In the genomic region with DNA sequence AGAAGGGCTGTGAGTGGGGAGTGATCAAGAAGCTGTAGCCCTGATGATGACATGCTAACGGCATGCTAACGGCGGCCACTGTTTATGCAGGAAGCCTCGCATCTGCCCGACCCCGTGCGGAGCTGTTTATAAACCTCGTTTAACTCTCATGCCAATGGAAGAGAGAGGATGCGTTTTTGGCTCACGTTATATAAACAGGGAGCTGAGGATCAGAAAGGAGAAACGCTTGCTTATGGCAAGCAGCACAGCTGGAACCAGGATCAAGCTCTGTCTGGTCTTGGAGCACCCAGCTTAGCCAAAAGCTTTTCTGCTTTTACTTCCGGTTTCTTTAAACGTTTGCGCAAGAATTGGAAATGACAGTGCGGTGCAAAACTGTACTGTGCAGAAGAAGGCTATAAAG, we compare ENCODE assay signal across 19 mouse cellular contexts. TPM values are rescaled to one million over a fixed set of nuclear protein-coding genes. Genes with fewer than 3 reads are reported as not detected.
DNase-seq lines count a peak whose midpoint lies in the region; ATAC-seq lines count a peak whose summit lies in the region.
"Had no signal": no experiment of that assay in that cellular context is flagged by ENCODE, and none has a peak within 500 bp of the region (broad histone marks: within the 10 kb centered on the region; RNA-seq: fewer than 3 reads in every experiment).

No protein-coding gene starts in this region.

- H3K4me3 ChIP-seq in intestine, embryonic 16.5 days (ENCODE audit: low read length) = no peak overlapping the region; the same call in 1 of the 2 replicates
- no peak overlapping the region for H3K4me3 ChIP-seq in macrophage (ENCODE audit: inconsistent target)
- H3K4me3 ChIP-seq: limb, embryonic 13.5 days; midbrain, embryonic 15.5 days had no signal

- no peaks in the 10 kb centered on the region for H3K36me3 ChIP-seq in intestine, embryonic 16.5 days (ENCODE audit: control insufficient read depth, insufficient read depth, low read length)
- no peaks in the 10 kb centered on the region for H3K36me3 ChIP-seq in macrophage (ENCODE audit: inconsistent target)
- H3K36me3 ChIP-seq: limb, embryonic 13.5 days; midbrain, embryonic 15.5 days had no signal

- H3K9ac ChIP-seq in intestine, embryonic 16.5 days (ENCODE audit: low read depth, low read length) = no peak overlapping the region
- H3K9ac ChIP-seq: limb, embryonic 13.5 days; midbrain, embryonic 15.5 days had no signal

- H3K9me3 ChIP-seq in intestine, embryonic 16.5 days (ENCODE audit: control insufficient read depth, low read length) = no peaks in the 10 kb centered on the region
- H3K9me3 ChIP-seq: limb, embryonic 13.5 days; midbrain, embryonic 15.5 days had no signal

- intact Hi-C loops in heart, postnatal 10 days (cut with DNase I) = no loop called here

- no peaks in the 10 kb centered on the region for H3K79me2 ChIP-seq in macrophage (ENCODE audit: inconsistent target)

- no peaks in the 10 kb centered on the region for H3K27me3 ChIP-seq in intestine, embryonic 16.5 days (replicated peaks; ENCODE audit: control insufficient read depth, insufficient read depth, low read length)
- H3K27me3 ChIP-seq: limb, embryonic 13.5 days; midbrain, embryonic 15.5 days had no signal

- no peak overlapping the region for H3K27ac ChIP-seq in intestine, embryonic 16.5 days (ENCODE audit: low read length)
- peak overlapping the region; percentile 42 for H3K27ac ChIP-seq in macrophage
- H3K27ac ChIP-seq: limb, embryonic 13.5 days; midbrain, embryonic 15.5 days had no signal

- WGBS in intestine, embryonic 16.5 days = 45% methylated on average over 15 of the region's 15 CpGs
- WGBS in macrophage (ENCODE audit: missing documents) = 32% methylated on average over 13 of the region's 15 CpGs

- DNase-seq in CD4-positive, CD25-positive, alpha-beta regulatory T cell, adult 2 months (ENCODE audit: low read depth, low spot score) = peak; percentile 3
- peak; percentile 20 for DNase-seq in 416B (ENCODE audit: low read depth)
- no peak for DNase-seq in cerebellum, adult 9-10 months
- no peak for DNase-seq in kidney, postnatal 36 days
- DNase-seq in heart, postnatal 10 days = no peak
- DNase-seq: embryo, embryonic 11 days; gastrocnemius, postnatal 36 days; kidney, adult 9 months; thymus, postnatal 25 days had no signal

- H3K4me2 ChIP-seq in intestine, embryonic 16.5 days (ENCODE audit: low read depth, low read length) = no peak overlapping the region
- H3K4me2 ChIP-seq: limb, embryonic 13.5 days; midbrain, embryonic 15.5 days had no signal

- no peak for ATAC-seq in CD4-positive, CD25-positive, alpha-beta regulatory T cell, adult 4 months
- ATAC-seq in intestine, embryonic 16.5 days = peak; percentile 78
- ATAC-seq: activated CD4-positive, CD25-positive, alpha-beta regulatory T cell, adult 4 months; midbrain, embryonic 15.5 days had no signal

- 0 out of 2 replicates have a peak, but pooled peaks cover 5% of the 10 kb centered on the region for H3K4me1 ChIP-seq in intestine, embryonic 16.5 days (ENCODE audit: control insufficient read depth, insufficient read depth, low read length)
- H3K4me1 ChIP-seq: limb, embryonic 13.5 days; midbrain, embryonic 15.5 days had no signal

RNA-seq across cellular contexts. Expression of a gene that starts 20.2 kb away (rescaled TPM):
- polyA plus RNA-seq in CD4-positive, CD25-positive, alpha-beta regulatory T cell, adult 4 months (2017; shearing (Covaris generic)) = not detected
- 5.9 and 9.0 TPM in 2 replicates for polyA plus RNA-seq in intestine, embryonic 16.5 days (2015; fragmentation: Nextera tagmentation; extraction: Ambion mirVana)
- total RNA-seq in macrophage (2018; cell fraction: chromatin; rRNA removed) = not detected
- under 1 TPM in 3 of 26 experiments, not detected in 23; 0.09 to 0.15 (median 0.09) TPM for total RNA-seq in macrophage (2018; cell fraction: cytosol; rRNA removed)
- not detected for total RNA-seq in macrophage (2018; cell fraction: nucleus; rRNA removed)
- polyA plus RNA-seq in macrophage (2018) = 0.09 TPM in 1 of 3 replicates, not detected in the others
- under 1 TPM in 1 of 2 experiments, not detected in 1; 0.27 TPM for total RNA-seq in heart, postnatal 10 days (2021)
- total RNA-seq: layer of hippocampus, postnatal 10 days; MEL had no signal
- polyA plus RNA-seq: activated CD4-positive, CD25-positive, alpha-beta regulatory T cell, adult 4 months; forebrain, embryonic 11.5 days; heart, postnatal 0 days; midbrain, embryonic 15.5 days had no signal

RNA-seq across cellular contexts. Expression of a gene that starts 22.4 kb away (rescaled TPM):
- polyA plus RNA-seq in CD4-positive, CD25-positive, alpha-beta regulatory T cell, adult 4 months (2017; shearing (Covaris generic)) = not detected
- 27.7 and 32.4 TPM in 2 replicates for polyA plus RNA-seq in intestine, embryonic 16.5 days (2015; fragmentation: Nextera tagmentation; extraction: Ambion mirVana)
- under 1 TPM in 2 of 26 experiments, not detected in 24; 0.33 to 0.38 TPM for total RNA-seq in macrophage (2018; cell fraction: chromatin; rRNA removed)
- under 1 TPM in 18 of 26 experiments, not detected in 8; 0.05 to 0.31 (median 0.15) TPM for total RNA-seq in macrophage (2018; cell fraction: cytosol; rRNA removed)
- under 1 TPM in 2 of 26 experiments, not detected in 24; 0.21 to 0.28 TPM for total RNA-seq in macrophage (2018; cell fraction: nucleus; rRNA removed)
- 0.11 TPM in 1 of 3 replicates, not detected in the others for polyA plus RNA-seq in macrophage (2018)
- not detected for total RNA-seq in heart, postnatal 10 days (2021)
- total RNA-seq: gastrocnemius, postnatal 36 days had no signal

Comparison
In these comparisons a context has a peak if more than half of its experiments do, and no peak if none do; other contexts are left out.
1. DNase-seq: peak in CD4-positive, CD25-positive, alpha-beta regulatory T cell, adult 2 months (single experiment) and 416B (single experiment); none in cerebellum, adult 9-10 months (single experiment), kidney, postnatal 36 days (0 of 2) and heart, postnatal 10 days (0 of 2).
2. RNA of a gene that starts 22.4 kb away (polyA plus RNA-seq): 27.7 to 32.4 TPM in intestine, embryonic 16.5 days; 0.11 TPM in macrophage and not detected in CD4-positive, CD25-positive, alpha-beta regulatory T cell, adult 4 months; every median in the first group is over 10 times any median in the second.